Mouse (Mus musculus): ENCODE results near the gene Efcab11. TPM values are rescaled to one million over a fixed set of nuclear protein-coding genes. Genes with fewer than 3 reads are reported as not detected.

Efcab11 gene
- polyA plus RNA-seq, 1 experiment: 0.20 TPM

- H3K27ac ChIP-seq (ENCODE audit: insufficient read depth, low read depth, low read length): no peak overlapping the region
- TF ChIP-seq CTCF (IDR thresholded peaks at IDR 0.05; ENCODE audit: extremely low read depth, insufficient read length, insufficient replicate concordance, low read depth, low read length) (no peak), POLR2A (IDR thresholded peaks at IDR 0.05; ENCODE audit: low read depth, low read length) (no peak)
- H3K4me3 ChIP-seq (ENCODE audit: low read depth, low read length): no peak overlapping the region
- no peaks in the 10 kb centered on the region for H3K27me3 ChIP-seq (ENCODE audit: control insufficient read depth, insufficient read depth, low read length)
- no peaks in the 10 kb centered on the region for H3K36me3 ChIP-seq (ENCODE audit: control insufficient read depth, insufficient read depth, low read length)
- H3K4me1 ChIP-seq (ENCODE audit: control insufficient read depth, insufficient read depth, insufficient read length, low read length): peaks cover 3% of the 10 kb centered on the region; the same call in 1 of the 2 replicates
- 73% methylated on average over 3 of the region's 3 CpGs for WGBS
Observed at GRCm38 (mm10) chr12:99873443-99873842, 10.8 kb downstream of the Efcab11 start.

GRCm38 (mm10) chr12:99868821-99869220 is 15.4 kb downstream of the Efcab11 start:
- Histone ChIP-seq H3K4me3 (ENCODE audit: low read depth, low read length) (no peak overlapping the region), H3K27ac (ENCODE audit: insufficient read depth, low read depth, low read length) (no peak overlapping the region), H3K4me1 (ENCODE audit: control insufficient read depth, insufficient read depth, insufficient read length, low read length) (no peaks in the 10 kb centered on the region), H3K36me3 (ENCODE audit: control insufficient read depth, insufficient read depth, low read length) (no peaks in the 10 kb centered on the region), H3K27me3 (ENCODE audit: control insufficient read depth, insufficient read depth, low read length) (no peaks in the 10 kb centered on the region)
- 82% methylated on average over 1 of the region's 1 CpGs for WGBS
- no peak for TF ChIP-seq POLR2A (IDR thresholded peaks at IDR 0.05; ENCODE audit: low read depth, low read length)
- TF ChIP-seq CTCF (IDR thresholded peaks at IDR 0.05; ENCODE audit: extremely low read depth, insufficient read length, insufficient replicate concordance, low read depth, low read length): no peak

- TF ChIP-seq POLR2A (IDR thresholded peaks at IDR 0.05; ENCODE audit: low read depth, low read length) (no peak), CTCF (IDR thresholded peaks at IDR 0.05; ENCODE audit: extremely low read depth, insufficient read length, insufficient replicate concordance, low read depth, low read length) (no peak)
- no peak overlapping the region for H3K27ac ChIP-seq (ENCODE audit: insufficient read depth, low read depth, low read length)
- H3K36me3 ChIP-seq (ENCODE audit: control insufficient read depth, insufficient read depth, low read length): no peaks in the 10 kb centered on the region
- no peak overlapping the region for H3K4me3 ChIP-seq (ENCODE audit: low read depth, low read length)
- H3K4me1 ChIP-seq (ENCODE audit: control insufficient read depth, insufficient read depth, insufficient read length, low read length): no peaks in the 10 kb centered on the region
- H3K27me3 ChIP-seq (ENCODE audit: control insufficient read depth, insufficient read depth, low read length): no peaks in the 10 kb centered on the region
Observed at GRCm38 (mm10) chr12:99864613-99865012, 19.6 kb downstream of the Efcab11 start.

- Histone ChIP-seq H3K27ac (ENCODE audit: insufficient read depth, low read depth, low read length) (no peak overlapping the region), H3K4me1 (ENCODE audit: control insufficient read depth, insufficient read depth, insufficient read length, low read length) (no peaks in the 10 kb centered on the region), H3K27me3 (ENCODE audit: control insufficient read depth, insufficient read depth, low read length) (no peaks in the 10 kb centered on the region), H3K4me3 (ENCODE audit: low read depth, low read length) (no peak overlapping the region), H3K36me3 (ENCODE audit: control insufficient read depth, insufficient read depth, low read length) (no peaks in the 10 kb centered on the region)
- 78% methylated on average over 4 of the region's 4 CpGs for WGBS
- TF ChIP-seq POLR2A (IDR thresholded peaks at IDR 0.05; ENCODE audit: low read depth, low read length) (no peak), CTCF (IDR thresholded peaks at IDR 0.05; ENCODE audit: extremely low read depth, insufficient read length, insufficient replicate concordance, low read depth, low read length) (no peak)
Observed at GRCm38 (mm10) chr12:99860981-99861380, 23.3 kb downstream of the Efcab11 start.

- 86% methylated on average over 3 of the region's 3 CpGs for WGBS
- H3K27ac ChIP-seq (ENCODE audit: insufficient read depth, low read depth, low read length): no peak overlapping the region
Observed at GRCm38 (mm10) chr12:99859391-99860100, 24.7 kb downstream of the Efcab11 start.

GRCm38 (mm10) chr12:99858664-99859063 is 25.6 kb downstream of the Efcab11 start:
- Histone ChIP-seq H3K27ac (ENCODE audit: insufficient read depth, low read depth, low read length) (no peak overlapping the region), H3K36me3 (ENCODE audit: control insufficient read depth, insufficient read depth, low read length) (no peaks in the 10 kb centered on the region), H3K27me3 (ENCODE audit: control insufficient read depth, insufficient read depth, low read length) (no peaks in the 10 kb centered on the region), H3K4me1 (ENCODE audit: control insufficient read depth, insufficient read depth, insufficient read length, low read length) (no peaks in the 10 kb centered on the region), H3K4me3 (ENCODE audit: low read depth, low read length) (no peak overlapping the region)
- 93% methylated on average over 5 of the region's 5 CpGs for WGBS
- TF ChIP-seq CTCF (IDR thresholded peaks at IDR 0.05; ENCODE audit: extremely low read depth, insufficient read length, insufficient replicate concordance, low read depth, low read length) (no peak), POLR2A (IDR thresholded peaks at IDR 0.05; ENCODE audit: low read depth, low read length) (no peak)

More at GRCm38 (mm10) chr12:99859391-99860100, 24.7 kb downstream of the Efcab11 start:
- no peaks in the 10 kb centered on the region for H3K4me1 ChIP-seq (ENCODE audit: control insufficient read depth, insufficient read depth, insufficient read length, low read length)
- no peaks in the 10 kb centered on the region for H3K27me3 ChIP-seq (ENCODE audit: control insufficient read depth, insufficient read depth, low read length)
- H3K4me3 ChIP-seq (ENCODE audit: low read depth, low read length): no peak overlapping the region
- TF ChIP-seq POLR2A (IDR thresholded peaks at IDR 0.05; ENCODE audit: low read depth, low read length) (no peak), CTCF (IDR thresholded peaks at IDR 0.05; ENCODE audit: extremely low read depth, insufficient read length, insufficient replicate concordance, low read depth, low read length) (no peak)
- no peaks in the 10 kb centered on the region for H3K36me3 ChIP-seq (ENCODE audit: control insufficient read depth, insufficient read depth, low read length)

GRCm38 (mm10) chr12:99856011-99856410 is 28.2 kb downstream of the Efcab11 start:
- 74% methylated on average over 9 of the region's 9 CpGs for WGBS
- H3K27ac ChIP-seq (ENCODE audit: insufficient read depth, low read depth, low read length): no peak overlapping the region
- TF ChIP-seq CTCF (IDR thresholded peaks at IDR 0.05; ENCODE audit: extremely low read depth, insufficient read length, insufficient replicate concordance, low read depth, low read length): no peak
- TF ChIP-seq POLR2A (IDR thresholded peaks at IDR 0.05; ENCODE audit: low read depth, low read length): no peak
- H3K27me3 ChIP-seq (ENCODE audit: control insufficient read depth, insufficient read depth, low read length): no peaks in the 10 kb centered on the region
- H3K4me1 ChIP-seq (ENCODE audit: control insufficient read depth, insufficient read depth, insufficient read length, low read length): no peaks in the 10 kb centered on the region
- no peak overlapping the region for H3K4me3 ChIP-seq (ENCODE audit: low read depth, low read length)
- no peaks in the 10 kb centered on the region for H3K36me3 ChIP-seq (ENCODE audit: control insufficient read depth, insufficient read depth, low read length)

Measured in small intestine, adult 2 months (tissue).